Mouse (Mus musculus): ENCODE results near the gene Eps15.

GRCm38 (mm10) chr4:109268903-109269302 lies 11.2 kb upstream of the Eps15 start:
- TF ChIP-seq POLR2A (IDR thresholded peaks at IDR 0.05; ENCODE audit: extremely low read depth, insufficient read depth, low read length) (no peak), CTCF (IDR thresholded peaks at IDR 0.05; ENCODE audit: low read depth, low read length) (no peak)
